Mouse (Mus musculus) v-Abl transformed pro-B cells (cell line): ENCODE data around the gene Inhbb.

Experiments
- in situ Hi-C, 2 experiments: fragments of 400-800 bp; cut with MboI; formaldehyde crosslinking; loops; one replicate each; pipeline ENCODE4 v1.15.1; 2025; ENCODE audit not compliant: unreplicated experiment in 2 of 2

Gene Inhbb

GRCm38 (mm10) chr1:119421576-119422421, at the start of gene Inhbb:
Gene Inhbb, minus strand, starts transcription at chr1:119422248.
- in situ Hi-C loops = no loop called here

- in situ Hi-C loops = loop anchor here (10.0 to 25.0 kb wide), 2 partner anchors 211 to 424 kb away; no protein-coding TSS in a partner anchor
These were observed 41.3 kb upstream of the Inhbb start for GRCm38 (mm10) chr1:119463386-119463785.

- in situ Hi-C loops = loop anchor here (10.0 to 25.0 kb wide), 2 partner anchors 215 to 427 kb away; no protein-coding TSS in a partner anchor
These were observed 38.0 kb upstream of the Inhbb start for GRCm38 (mm10) chr1:119460062-119460461.

DNA sequence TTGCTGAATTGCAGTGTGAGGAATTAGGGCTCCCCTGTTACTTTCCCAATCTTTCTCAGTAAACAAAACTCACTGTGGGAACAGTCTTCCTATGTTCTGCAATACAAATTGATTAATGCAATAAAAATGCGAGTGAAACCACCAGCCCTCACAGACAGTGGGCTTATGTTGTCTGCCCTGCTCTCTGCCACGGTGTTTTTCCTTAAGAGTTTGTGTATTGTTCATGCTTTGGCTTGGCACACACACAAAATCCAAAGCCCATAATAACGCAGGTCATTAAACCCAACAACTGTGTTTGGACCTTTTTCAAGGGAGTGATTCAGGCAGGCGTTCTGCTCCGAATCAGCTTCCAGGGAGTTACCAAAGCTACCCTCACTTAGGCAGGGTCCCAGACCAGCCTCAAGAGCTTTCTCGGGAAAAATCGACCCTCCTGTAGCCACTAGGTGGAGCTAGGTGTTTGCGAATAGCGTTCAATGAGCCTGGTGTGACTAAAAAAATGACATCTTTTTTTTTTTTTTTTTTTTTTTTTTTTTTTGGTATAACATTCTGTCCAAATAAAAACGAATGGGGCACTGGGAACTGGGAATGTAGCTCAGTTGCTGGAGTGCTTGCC, 36.1 kb upstream of the Inhbb start:
- in situ Hi-C loops = loop anchor here (10.0 to 25.0 kb wide), 2 partner anchors 429 to 437 kb away; no protein-coding TSS in a partner anchor

DNA sequence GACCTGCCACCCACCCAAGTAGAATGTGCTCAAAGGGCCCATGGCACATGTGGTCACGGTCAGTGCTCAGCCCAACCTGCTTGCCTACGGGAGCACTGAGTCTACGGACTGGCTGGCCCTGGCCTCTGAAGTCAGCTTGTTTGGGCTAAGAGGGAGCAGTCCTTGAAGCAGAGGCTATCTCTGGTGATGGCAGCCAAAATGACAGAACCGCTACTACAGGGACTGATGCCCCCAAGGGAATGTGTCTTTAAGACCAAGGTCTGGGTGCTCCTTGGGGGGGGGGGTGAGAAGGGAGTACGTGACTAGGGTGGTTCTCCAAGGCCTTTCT, 35.4 kb upstream of the Inhbb start:
- in situ Hi-C loops = loop anchor here (10.0 to 25.0 kb wide), 2 partner anchors 430 to 437 kb away; no protein-coding TSS in a partner anchor

DNA sequence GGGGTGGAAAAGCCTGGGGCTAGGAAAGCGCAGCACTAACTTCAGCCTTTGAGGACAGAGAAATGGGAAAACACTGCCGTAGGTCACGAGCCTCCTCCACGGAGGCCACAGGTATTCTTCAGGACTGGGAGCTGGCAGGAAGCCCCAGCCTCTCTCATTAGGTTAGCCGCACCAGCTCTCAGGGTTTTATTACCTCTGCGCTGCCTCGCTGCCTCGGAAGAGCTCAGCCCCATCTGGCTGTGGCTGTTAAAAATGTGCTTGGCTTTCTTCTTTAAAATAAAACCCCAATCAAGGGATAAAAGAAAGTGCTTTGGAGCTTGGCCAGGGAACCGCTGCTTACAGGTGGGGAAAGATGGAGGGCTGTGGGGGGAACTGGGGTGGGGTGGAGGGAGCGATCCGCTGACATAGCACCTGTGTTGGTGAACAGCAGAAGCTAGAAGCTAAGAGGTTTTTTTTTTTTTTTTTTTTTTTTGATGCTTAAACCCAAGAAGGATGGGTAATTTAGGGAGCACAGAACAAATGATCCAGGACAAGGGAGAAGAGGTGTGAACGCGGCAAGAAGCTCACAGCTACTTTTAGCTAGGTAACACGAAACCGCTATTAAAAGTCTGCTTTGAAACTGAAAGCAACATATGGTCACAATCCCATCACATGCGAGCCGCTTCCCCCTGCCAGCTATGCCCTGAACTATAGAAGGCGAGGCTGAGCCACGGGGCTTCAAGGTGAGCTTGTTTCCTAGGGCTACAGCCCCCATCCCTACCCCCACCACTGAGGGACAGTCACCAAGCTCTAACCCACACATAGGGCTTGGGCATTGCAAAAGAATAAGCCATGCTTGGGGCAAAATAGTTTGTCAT, 34.9 kb upstream of the Inhbb start:
- in situ Hi-C loops = loop anchor here (10.0 to 25.0 kb wide), 2 partner anchors 430 to 438 kb away; no protein-coding TSS in a partner anchor

- in situ Hi-C loops = loop anchor here (10.0 to 25.0 kb wide), 2 partner anchors 434 to 441 kb away; no protein-coding TSS in a partner anchor
These were observed 31.7 kb upstream of the Inhbb start for GRCm38 (mm10) chr1:119453731-119454130.

- in situ Hi-C loops = loop anchor here (10.0 to 25.0 kb wide), 2 partner anchors 436 to 443 kb away; no protein-coding TSS in a partner anchor
These were observed 29.4 kb upstream of the Inhbb start for GRCm38 (mm10) chr1:119451417-119451816.

DNA sequence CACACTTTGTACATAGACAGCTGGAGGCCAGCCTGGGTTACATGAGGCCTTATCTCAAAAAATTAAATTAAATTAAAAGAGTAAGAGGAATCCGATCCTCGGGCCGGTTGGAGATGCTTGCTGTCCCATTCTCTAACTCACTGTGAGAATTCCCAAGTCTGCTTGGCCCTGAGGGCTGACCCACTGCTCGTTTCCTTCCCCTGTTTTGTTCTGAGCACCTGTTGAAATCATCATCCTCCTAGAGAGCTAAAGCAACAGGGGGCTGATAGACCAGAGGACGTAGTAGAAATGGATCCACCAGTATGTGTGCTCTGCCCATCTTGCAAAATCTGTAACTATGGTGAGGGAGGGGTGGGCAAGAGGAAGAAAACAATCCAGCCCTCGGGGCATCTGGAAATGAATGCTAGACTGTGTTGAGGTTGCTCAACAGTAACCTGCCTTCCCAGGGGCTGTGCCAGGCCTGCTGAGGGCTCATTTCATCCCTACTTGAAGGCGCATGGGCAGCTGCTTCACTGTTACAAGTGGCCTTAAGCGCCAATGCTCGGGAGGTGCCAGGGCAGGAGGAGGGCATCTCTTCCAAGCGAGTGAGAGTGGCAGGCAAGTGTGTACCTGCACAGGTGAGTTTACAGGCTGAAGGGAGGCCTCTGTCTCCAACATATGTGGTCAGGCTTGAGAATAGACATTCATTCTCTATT, 28.8 kb upstream of the Inhbb start:
- in situ Hi-C loops = loop anchor here (10.0 to 25.0 kb wide), 2 partner anchors 437 to 444 kb away; no protein-coding TSS in a partner anchor

GRCm38 (mm10) chr1:119446753-119447283, 24.8 kb upstream of the Inhbb start:
- in situ Hi-C loops = no loop called here

- in situ Hi-C loops = no loop called here
These were observed 21.7 kb upstream of the Inhbb start for GRCm38 (mm10) chr1:119443591-119444350.

- in situ Hi-C loops = no loop called here
These were observed 20.9 kb upstream of the Inhbb start for GRCm38 (mm10) chr1:119442901-119443300.

DNA sequence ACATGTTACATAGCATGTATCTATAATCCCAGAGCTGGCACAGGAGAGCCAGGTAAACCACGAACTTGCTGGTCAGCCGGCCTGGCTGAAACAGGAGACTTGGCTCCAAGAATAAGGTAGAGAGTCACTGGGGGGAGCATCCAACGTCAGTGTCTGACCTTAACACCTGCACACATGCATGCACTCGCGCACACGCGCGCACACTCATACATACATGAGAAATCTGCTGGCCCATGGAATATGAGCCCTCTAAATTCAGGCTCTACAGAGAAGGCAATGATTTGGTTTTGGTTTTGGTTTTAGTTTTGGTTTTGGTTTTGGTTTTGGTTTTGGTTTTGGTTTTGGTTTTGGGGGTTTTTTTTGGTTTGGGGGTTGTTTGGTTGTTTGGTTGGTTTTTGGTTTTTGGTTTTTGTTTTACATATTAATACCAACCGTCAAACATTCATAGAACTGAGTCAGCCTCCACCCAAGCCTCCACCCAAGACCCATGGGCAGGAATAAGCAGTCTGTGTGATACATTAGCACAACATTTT, 16.1 kb upstream of the Inhbb start:
- in situ Hi-C loops = no loop called here

GRCm38 (mm10) chr1:119437401-119437800, 15.4 kb upstream of the Inhbb start:
- in situ Hi-C loops = no loop called here

GRCm38 (mm10) chr1:119424141-119424860, 2.3 kb upstream of the Inhbb start:
- in situ Hi-C loops = no loop called here

- in situ Hi-C loops = no loop called here
These were observed 1.5 kb upstream of the Inhbb start for GRCm38 (mm10) chr1:119423510-119423909.

DNA sequence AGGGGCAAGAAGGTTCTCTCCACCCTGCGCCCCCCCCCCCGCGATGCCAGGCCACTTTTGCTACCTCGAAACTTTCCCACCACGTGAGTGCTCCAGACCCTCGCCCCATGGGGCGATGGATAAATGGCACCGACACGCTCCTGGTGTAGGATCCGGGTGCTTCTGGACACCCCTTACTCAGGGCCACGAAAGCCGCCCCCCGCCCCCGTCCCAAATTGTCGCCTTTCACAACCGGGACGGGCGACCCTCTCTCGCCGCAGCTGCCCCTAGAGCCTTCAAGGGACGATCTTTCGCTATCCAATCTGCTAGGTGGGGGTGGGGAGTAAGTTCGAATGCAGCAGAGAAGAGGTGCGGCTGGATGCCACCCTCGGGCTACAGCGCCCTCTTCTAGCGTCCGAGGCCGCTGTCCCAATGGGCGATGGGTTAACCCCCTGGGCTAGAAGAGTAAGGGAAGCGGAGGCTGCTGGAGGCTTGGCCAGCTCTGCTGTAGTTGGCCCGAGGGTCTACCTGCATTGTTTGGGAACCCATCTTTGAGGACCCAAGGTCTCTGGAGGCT, 490 bp upstream of the Inhbb start:
- in situ Hi-C loops = no loop called here
